Mouse (Mus musculus) frontal cortex, postnatal 25 days (tissue): ENCODE measurements around the gene Iqcd.

Experiments
- DNase-seq, 2 experiments: peaks; one replicate each; pipeline ENCODE4 v3.0.0; 2022; ENCODE audit warnings: low spot score in 2 of 2

Iqcd gene

GRCm38 (mm10) chr5:120588569-120589094 is at the start of gene Iqcd, which contains the start of gene Tpcn1:
TSS of gene Iqcd (plus strand) at chr5:120589016.
TSS of gene Tpcn1 (minus strand) at chr5:120588673.
- DNase-seq, result peak; percentile 93 to 98

DNA sequence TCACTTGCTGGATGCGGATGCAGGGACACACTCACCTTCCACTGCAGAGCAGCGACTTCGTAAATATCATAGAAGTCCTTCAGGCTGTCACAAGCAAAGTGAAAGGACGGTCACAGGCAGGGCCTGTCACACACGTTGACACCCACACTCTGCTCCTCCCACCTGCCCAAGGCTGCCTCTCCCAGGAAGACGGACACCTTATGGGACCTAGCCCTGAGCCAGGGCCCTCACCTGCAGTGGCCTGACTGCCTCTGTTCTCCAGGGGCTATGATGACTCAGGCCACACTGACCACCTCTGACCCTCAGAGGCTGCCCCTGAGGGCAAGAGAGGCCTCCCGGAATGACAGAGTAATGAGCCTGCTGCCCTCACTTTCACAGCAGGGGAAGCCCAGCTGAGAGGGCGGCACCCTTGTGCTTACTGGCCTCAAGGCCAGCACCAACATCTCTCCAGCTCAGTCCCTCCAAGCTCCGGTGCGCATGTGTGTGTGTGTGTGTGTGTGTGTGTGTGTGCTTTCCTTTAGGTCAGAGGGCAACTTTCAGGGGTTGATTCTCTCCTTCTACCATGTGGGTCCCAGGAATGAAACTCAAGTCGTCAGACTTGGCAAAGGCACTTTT is 40.5 kb upstream of the Iqcd start:
- no peak for DNase-seq

DNA sequence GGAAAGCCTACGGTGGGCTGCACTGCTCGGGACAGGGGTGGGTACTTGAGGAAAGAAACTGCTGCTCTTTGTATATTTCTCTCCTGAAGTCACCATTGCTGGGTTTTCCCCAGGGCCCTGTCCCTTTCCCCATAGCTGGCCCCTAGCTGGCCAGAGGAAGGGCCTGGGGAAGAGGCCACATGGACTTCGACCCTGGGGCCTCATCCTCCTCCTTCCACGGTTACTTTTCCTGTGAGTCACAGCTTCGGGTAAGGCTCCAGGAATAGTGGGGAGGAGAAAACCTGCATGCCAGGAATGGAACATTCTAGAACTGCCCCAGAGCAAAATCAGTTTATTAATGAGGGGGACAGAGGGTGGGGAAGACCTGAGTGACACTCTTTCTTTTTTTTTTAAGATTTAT is 38.7 kb upstream of the Iqcd start:
- no peak for DNase-seq

DNA sequence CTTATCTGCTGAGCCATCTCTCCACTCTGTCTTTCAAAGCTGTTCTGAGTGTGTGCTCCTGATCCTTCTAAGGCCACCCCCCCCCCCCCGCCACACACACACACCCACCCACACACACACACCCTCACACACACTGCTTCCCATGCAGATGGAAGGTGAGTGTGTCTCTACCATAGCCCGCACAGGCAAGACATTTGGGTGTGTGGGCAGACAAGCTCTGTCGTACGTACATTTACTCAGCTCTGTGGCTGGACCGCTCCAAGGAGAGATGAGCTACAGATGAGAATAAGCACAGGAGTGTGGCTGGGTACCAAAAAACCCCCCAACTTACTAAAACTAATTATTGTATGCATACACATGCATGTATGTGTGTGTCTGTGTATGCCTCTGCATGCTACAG is 38.1 kb upstream of the Iqcd start:
- DNase-seq, result no peak

DNA sequence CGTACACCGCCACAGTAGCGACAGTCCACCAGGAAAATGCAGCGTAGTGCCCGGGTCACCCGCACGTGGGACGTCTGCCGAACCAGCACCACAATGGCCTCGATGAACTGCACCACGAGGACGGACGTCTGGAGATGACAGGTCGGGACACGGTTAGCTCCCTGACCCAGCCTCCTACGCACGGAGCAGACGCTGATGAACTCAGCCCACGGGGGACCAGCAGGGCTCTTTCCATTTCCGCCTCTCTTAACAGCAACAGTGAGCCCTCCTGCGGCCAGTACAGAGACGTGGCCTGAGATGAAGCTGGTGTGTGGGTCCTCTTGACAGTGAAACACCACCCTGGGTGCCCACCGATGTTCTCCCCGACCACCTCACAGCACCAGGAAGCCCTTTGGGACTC is 32.9 kb upstream of the Iqcd start:
- no peak for DNase-seq

GRCm38 (mm10) chr5:120558041-120558440 is 30.8 kb upstream of the Iqcd start:
- DNase-seq, result no peak

DNA sequence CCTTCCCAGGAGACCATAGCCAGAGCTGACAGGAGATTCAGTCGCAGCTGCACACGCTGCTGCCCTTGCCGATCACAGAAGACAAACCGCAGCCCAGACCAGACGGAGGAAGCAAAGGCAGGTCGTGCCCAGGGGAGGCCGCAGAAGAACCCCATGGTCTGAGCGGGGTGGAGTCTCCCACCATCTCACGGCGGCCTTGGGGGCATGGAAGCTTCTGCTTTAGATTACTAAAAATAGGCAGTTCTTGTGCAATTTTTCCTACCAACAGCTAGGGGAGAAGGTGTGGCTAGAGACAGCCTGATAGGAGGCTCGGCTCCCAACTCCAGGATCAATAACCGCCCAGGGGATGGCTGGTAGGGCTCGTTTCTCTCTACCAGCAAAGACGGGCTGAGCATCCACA is 30.1 kb upstream of the Iqcd start:
- DNase-seq, result no peak

DNA sequence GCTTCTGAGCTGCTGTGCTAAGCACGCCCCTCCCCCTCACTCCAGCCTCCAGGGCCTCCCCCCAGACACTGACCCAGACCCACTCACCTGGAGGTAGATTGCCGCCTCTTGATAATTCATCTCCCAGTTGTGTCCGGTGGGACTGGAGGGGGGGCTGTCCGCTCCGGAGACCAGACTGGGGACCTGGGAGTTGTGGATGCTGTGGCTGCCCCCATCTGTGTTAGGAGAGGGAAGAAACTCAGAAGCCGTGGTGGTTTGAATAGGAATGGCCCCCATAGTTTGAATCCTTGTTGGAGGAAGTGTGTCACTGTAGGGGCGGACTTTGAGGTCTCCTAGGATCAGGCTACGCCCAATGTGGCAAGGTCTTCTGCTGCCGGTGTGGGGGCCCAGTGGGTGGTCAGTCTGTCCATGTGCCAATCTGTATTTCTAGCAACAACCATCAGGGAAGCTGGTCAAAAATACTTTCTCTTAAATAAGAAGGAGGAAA is 28.6 kb upstream of the Iqcd start:
- no peak for DNase-seq

DNA sequence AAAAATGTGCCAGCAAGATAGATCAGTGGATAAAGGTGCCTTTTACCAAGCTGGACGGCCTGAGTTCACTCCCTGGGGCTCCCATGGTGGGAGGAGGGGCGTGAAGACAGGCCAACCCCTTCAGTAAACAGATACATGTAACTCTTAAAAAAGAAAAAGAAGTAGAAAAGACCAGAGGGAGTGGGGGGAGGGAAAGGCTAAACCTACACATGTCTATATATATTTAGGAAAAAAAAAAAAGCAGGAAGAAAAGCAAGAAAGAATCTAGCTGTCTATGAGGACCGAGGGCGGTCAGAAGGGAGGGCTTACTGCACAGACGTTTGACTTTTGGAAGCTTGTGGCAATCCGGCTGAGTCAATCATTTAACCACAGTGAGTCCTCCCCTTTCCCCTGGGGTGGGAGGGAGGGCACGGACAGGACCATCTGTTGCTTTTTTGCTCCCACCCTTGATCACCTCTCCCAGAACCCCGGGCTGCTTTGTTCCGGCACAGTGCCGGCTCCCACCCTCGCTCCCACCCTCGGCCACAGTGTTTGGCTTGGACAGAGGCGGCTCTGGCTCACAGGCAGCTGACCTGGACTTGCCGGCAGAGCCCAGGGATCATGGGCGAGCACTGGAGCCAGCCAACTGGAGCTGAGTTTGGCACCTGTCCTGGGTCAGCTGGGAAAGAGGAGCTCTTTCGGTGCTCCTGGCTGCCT is 28.1 kb upstream of the Iqcd start:
- no peak for DNase-seq

- no peak for DNase-seq
Observed at GRCm38 (mm10) chr5:120562956-120563913, 25.6 kb upstream of the Iqcd start.

GRCm38 (mm10) chr5:120563914-120564311 is 24.9 kb upstream of the Iqcd start:
- DNase-seq, result no peak

DNA sequence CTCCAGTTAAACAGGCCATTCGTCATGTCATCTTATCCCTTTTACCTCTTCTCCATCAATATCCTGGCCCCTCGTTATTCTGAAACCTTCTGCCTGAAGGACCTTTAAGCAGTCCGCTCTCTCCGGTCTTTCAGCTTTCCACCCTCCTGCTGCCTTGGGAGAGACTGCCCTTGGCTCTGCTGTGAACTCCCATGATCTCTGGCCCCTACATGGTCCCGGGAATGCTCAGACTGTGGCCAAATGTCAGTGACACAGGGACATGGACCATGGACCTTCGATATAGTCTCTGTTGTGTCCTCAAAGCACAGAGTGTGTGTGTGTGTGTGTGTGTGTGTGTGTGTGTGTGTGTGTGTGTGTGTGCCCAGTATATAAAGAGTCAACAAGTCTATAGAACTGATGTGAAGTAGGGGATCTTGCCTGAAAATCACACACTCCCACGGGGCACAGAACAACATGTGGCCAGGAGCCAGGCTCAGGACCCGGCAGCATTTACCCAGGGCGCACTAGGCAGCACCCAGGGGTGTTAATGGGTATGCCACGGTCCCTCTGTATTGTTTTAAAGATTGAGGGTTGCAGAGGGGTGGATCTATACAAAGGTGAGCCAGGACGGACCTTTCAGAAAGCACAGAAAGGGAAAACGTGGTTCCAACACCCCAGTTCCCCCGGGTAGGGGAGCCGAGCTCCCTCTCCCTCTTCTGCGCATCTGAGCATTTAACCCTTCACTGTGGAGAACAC is 23.5 kb upstream of the Iqcd start:
- DNase-seq, result no peak

DNA sequence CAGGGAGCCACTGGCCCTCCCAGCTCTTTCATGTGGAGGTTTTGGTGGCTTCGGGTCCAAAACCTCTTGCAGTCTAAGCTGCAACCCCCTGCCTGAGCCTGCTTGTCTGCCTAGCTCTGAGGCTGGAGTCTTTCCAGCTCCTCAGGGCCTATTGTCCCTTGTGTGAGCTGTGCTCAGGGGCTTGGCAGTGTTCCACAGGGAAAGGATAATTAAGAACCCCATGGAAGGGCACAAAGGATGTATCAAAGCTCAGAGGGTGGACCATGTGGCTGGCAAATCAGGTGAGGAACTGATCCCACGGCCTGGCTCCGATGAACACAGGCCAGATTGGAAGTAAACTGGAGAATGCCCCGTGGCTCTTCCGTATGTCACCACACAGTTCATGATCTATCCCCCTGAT is 22.7 kb upstream of the Iqcd start:
- no peak for DNase-seq

- no peak for DNase-seq
Observed at GRCm38 (mm10) chr5:120566681-120567252, 22.0 kb upstream of the Iqcd start.

GRCm38 (mm10) chr5:120567253-120567701 is 21.5 kb upstream of the Iqcd start:
- DNase-seq, result no peak

DNA sequence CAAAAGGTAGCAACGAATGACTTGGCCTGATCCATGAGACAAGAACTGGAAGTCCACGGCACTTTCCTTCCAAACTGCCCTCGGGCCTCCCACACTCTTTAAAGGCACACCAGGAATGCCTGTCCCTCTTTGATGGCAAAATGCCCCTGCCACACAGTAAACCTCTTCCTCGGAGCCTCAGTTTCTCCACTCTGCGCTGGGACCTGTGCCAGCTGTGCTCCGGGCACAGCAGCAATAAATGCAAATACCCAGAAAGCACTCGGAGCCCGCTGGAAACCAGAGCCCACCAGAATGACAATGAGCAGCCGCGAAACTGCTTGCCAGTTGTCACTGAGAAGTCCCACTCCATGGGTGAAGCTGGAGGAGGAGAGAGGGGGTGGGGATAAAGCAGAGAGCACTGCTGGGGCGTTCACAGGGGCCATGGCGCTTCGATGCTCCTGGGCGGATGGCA is 21.0 kb upstream of the Iqcd start:
- no peak for DNase-seq

GRCm38 (mm10) chr5:120568336-120568768 is 20.5 kb upstream of the Iqcd start:
- DNase-seq, result no peak

DNA sequence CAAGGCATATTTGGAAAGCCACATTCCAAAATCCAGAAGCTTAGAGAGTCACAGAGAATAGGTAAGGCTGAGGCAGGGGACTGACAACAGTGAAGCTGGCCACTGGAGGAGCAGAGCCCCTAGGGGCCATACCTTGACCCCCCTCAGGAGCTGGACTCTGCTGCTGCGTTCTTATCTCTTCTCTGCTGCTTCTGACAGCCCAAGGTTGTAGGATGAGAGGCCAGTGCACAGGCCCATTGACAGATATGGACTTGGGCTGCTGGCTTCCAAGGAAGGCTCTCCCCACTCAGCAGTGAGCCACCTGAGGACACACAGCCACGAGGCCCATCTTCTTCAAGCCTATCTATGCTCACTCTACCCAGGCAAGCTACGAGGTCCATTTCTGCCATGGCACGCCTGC is 19.9 kb upstream of the Iqcd start:
- no peak for DNase-seq

GRCm38 (mm10) chr5:120569791-120570190 is 19.0 kb upstream of the Iqcd start:
- no peak for DNase-seq

DNA sequence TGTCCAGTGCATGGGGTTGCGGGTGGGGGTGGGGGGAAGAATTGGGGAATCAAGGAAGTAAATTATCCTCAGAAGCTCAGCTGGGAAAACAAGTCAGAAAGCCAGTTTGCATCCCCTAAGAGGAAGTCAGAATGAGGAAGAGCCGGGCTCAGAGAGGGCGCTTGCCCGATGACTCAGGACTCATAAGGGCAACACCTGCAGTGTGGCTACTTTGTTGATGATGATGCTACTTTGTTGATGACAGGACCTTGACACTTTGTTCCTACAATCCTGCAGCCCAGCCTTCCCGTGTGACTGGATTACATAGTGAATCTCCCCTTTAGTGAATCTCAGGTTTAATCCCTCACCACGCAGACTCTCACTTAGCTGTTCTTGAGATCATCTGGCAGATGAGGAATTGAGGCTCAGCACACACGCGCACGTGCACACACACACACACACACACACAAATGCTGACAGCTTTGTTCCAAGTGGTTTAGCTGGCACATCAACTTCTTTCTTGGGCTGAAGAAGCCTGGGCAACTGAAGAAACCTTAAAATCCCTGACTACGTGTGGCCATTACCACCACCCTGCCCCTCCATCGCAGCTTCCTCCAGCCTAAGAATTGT is 18.4 kb upstream of the Iqcd start:
- DNase-seq, result no peak
